28 mouse cellular contexts compared by ENCODE assay signal in genomic region chr17:84778477-84778978, GRCm38 (mm10). TPM values are rescaled to one million over a fixed set of nuclear protein-coding genes. Genes with fewer than 3 reads are reported as not detected.
DNase-seq lines count a peak whose midpoint lies in the region; ATAC-seq and TF ChIP-seq lines count a peak whose summit lies in the region.
"Had no signal": no experiment of that assay in that cellular context is flagged by ENCODE, and none has a peak within 500 bp of the region (broad histone marks: within the 10 kb centered on the region; RNA-seq: fewer than 3 reads in every experiment).

No protein-coding gene starts in this region.

- ATAC-seq in G1E (ENCODE audit: extremely low read depth, insufficient number of reproducible peaks, low FRiP score, poor library complexity, severe bottlenecking) = no peak
- 0 out of 2 replicates have a peak, but pooled peaks have one; percentile 7 for ATAC-seq in erythroblast, adult 5-6 weeks (replicated peaks; ENCODE audit: low FRiP score, poor library complexity, severe bottlenecking)
- no peak for ATAC-seq in liver, embryonic 13.5 days (ENCODE audit: low read depth)
- ATAC-seq in megakaryocyte progenitor cell, adult 5-6 weeks (replicated peaks; ENCODE audit: poor library complexity) = peak; percentile 17; the same call in 1 of the 2 replicates
- ATAC-seq in neural tube, embryonic 15.5 days (ENCODE audit: low FRiP score) = no peak
- ATAC-seq: forebrain, postnatal 0 days; inflammation-experienced regulatory T-cells, adult 6 months; midbrain, embryonic 16.5 days had no signal

- no peak for DNase-seq in G1E (ENCODE audit: low spot score)
- DNase-seq in liver, embryonic 13.5 days = no peak
- no peak for DNase-seq in gastrocnemius, postnatal 36 days
- no peak for DNase-seq in cerebellum, adult 9-10 months
- DNase-seq: adrenal gland, adult 8-10 months; B cell, adult 2 months; cerebellum, adult 8-10 months; forebrain, postnatal 0 days; gastrocnemius, postnatal 10 days; kidney, adult 2 months; kidney, postnatal 4 days; layer of hippocampus, postnatal 36 days; left cerebral cortex, postnatal 4 days; lung, embryonic 14.5 days; lung, postnatal 14 days; thymus, postnatal 14 days had no signal

- no peaks in the 10 kb centered on the region for H3K9me3 ChIP-seq in G1E (replicated peaks)
- no peaks in the 10 kb centered on the region for H3K9me3 ChIP-seq in liver, embryonic 13.5 days (replicated peaks)
- H3K9me3 ChIP-seq in neural tube, embryonic 15.5 days (replicated peaks) = no peaks in the 10 kb centered on the region
- H3K9me3 ChIP-seq: embryonic facial prominence, embryonic 13.5 days; forebrain, embryonic 12.5 days; hindbrain, embryonic 15.5 days; neural tube, embryonic 13.5 days; stomach, embryonic 15.5 days had no signal

- no peaks in the 10 kb centered on the region for H3K27me3 ChIP-seq in G1E (ENCODE audit: insufficient read depth, low read length)
- no peaks in the 10 kb centered on the region for H3K27me3 ChIP-seq in liver, embryonic 13.5 days
- H3K27me3 ChIP-seq in neural tube, embryonic 15.5 days (replicated peaks) = no peaks in the 10 kb centered on the region
- H3K27me3 ChIP-seq: embryonic facial prominence, embryonic 13.5 days; forebrain, embryonic 12.5 days; hindbrain, embryonic 15.5 days; neural tube, embryonic 13.5 days; stomach, embryonic 15.5 days had no signal

- peak overlapping the region; percentile 60 for H3K9ac ChIP-seq in liver, embryonic 13.5 days
- H3K9ac ChIP-seq in neural tube, embryonic 15.5 days (replicated peaks) = no peak overlapping the region
- H3K9ac ChIP-seq: embryonic facial prominence, embryonic 13.5 days; forebrain, embryonic 12.5 days; forebrain, postnatal 0 days; hindbrain, embryonic 15.5 days; lung, embryonic 14.5 days; neural tube, embryonic 13.5 days; stomach, embryonic 15.5 days had no signal

- peaks cover 76% of the 10 kb centered on the region for H3K4me1 ChIP-seq in G1E (ENCODE audit: insufficient read depth, low read depth, low read length)
- H3K4me1 ChIP-seq in liver, embryonic 13.5 days (replicated peaks) = peaks cover 63% of the 10 kb centered on the region
- no peaks in the 10 kb centered on the region for H3K4me1 ChIP-seq in neural tube, embryonic 15.5 days
- H3K4me1 ChIP-seq: embryonic facial prominence, embryonic 13.5 days; forebrain, embryonic 12.5 days; hindbrain, embryonic 15.5 days; neural tube, embryonic 13.5 days; stomach, embryonic 15.5 days had no signal

- intact Hi-C loops in gastrocnemius, postnatal 36 days (cut with DNase I) = no loop called here

- WGBS in liver, embryonic 13.5 days (ENCODE audit: insufficient replicate concordance) = 34% methylated on average over 7 of the region's 7 CpGs
- WGBS in neural tube, embryonic 15.5 days = 91% methylated on average over 7 of the region's 7 CpGs

- peak overlapping the region; percentile 56; the same call in 1 of the 2 replicates for H3K4me3 ChIP-seq in G1E (ENCODE audit: low read depth, low read length)
- H3K4me3 ChIP-seq in liver, embryonic 13.5 days (replicated peaks) = no peak overlapping the region
- no peak overlapping the region for H3K4me3 ChIP-seq in neural tube, embryonic 15.5 days (replicated peaks)
- H3K4me3 ChIP-seq: embryonic facial prominence, embryonic 13.5 days; forebrain, embryonic 12.5 days; hindbrain, embryonic 15.5 days; neural tube, embryonic 13.5 days; stomach, embryonic 15.5 days had no signal

- H3K27ac ChIP-seq in liver, embryonic 13.5 days = peak overlapping the region; percentile 88
- H3K27ac ChIP-seq in neural tube, embryonic 15.5 days (replicated peaks) = no peak overlapping the region
- H3K27ac ChIP-seq: embryonic facial prominence, embryonic 13.5 days; forebrain, embryonic 12.5 days; hindbrain, embryonic 15.5 days; kidney, postnatal 0 days; neural tube, embryonic 13.5 days; stomach, embryonic 15.5 days had no signal

- TF ChIP-seq CTCF in G1E (IDR thresholded peaks at IDR 0.05; ENCODE audit: low read depth, low read length) = no peak

- H3K36me3 ChIP-seq in G1E (replicated peaks) = peaks cover 72% of the 10 kb centered on the region
- peaks cover 61% of the 10 kb centered on the region for H3K36me3 ChIP-seq in liver, embryonic 13.5 days
- H3K36me3 ChIP-seq in neural tube, embryonic 15.5 days = peaks cover 24% of the 10 kb centered on the region
- H3K36me3 ChIP-seq: stomach, embryonic 15.5 days had no signal

- H3K4me2 ChIP-seq in liver, embryonic 13.5 days = peak overlapping the region; percentile 38
- no peak overlapping the region for H3K4me2 ChIP-seq in neural tube, embryonic 15.5 days
- H3K4me2 ChIP-seq: embryonic facial prominence, embryonic 13.5 days; forebrain, embryonic 12.5 days; hindbrain, embryonic 15.5 days; lung, embryonic 14.5 days; midbrain, embryonic 11.5 days; neural tube, embryonic 13.5 days; stomach, embryonic 15.5 days had no signal

RNA-seq across cellular contexts. Expression of gene Lrpprc, which starts 12.1 kb away (rescaled TPM):
- total RNA-seq in G1E (2014; fragmentation: Nextera tagmentation) (111 and 136 TPM in 2 replicates), G1E (2017) (116 and 121 TPM in 2 replicates)
- polyA plus RNA-seq in G1E (2012) = 16.7 and 16.9 TPM in 2 replicates
- total RNA-seq in erythroblast, adult 5-6 weeks (2015; ENCODE audit: low replicate concordance) = 36.4 and 60.1 TPM in 2 replicates
- 74.5 and 116 TPM in 2 replicates for total RNA-seq in erythroblast, adult 5-6 weeks (2017; ENCODE audit: low replicate concordance)
- 42.1 and 52.3 TPM in 2 replicates for polyA plus RNA-seq in liver, embryonic 13.5 days (2015; fragmentation: Nextera tagmentation; extraction: Ambion mirVana)
- 42.0 and 53.0 TPM in 2 replicates for total RNA-seq in megakaryocyte progenitor cell, adult 5-6 weeks (2015)
- total RNA-seq in megakaryocyte progenitor cell, adult 5-6 weeks (2017) = 76.3 and 91.4 TPM in 2 replicates
- polyA plus RNA-seq in neural tube, embryonic 15.5 days (2015; fragmentation: Nextera tagmentation; extraction: Ambion mirVana) = 46.5 and 47.2 TPM in 2 replicates
- total RNA-seq in gastrocnemius, postnatal 36 days (2021) = 10 to 100 TPM; 64.4 to 68.6 TPM

Comparison
In these comparisons a context has a peak if more than half of its experiments do, and no peak if none do; other contexts are left out.
1. ATAC-seq: peak in erythroblast, adult 5-6 weeks (single experiment) and megakaryocyte progenitor cell, adult 5-6 weeks (single experiment); none in G1E (single experiment), liver, embryonic 13.5 days (single experiment) and neural tube, embryonic 15.5 days (single experiment).